Mouse (Mus musculus) urinary bladder, postnatal 14 days (tissue): ENCODE results near the gene Bivm.

Experiments
- DNase-seq: peaks from one replicate; pipeline ENCODE4 v3.0.0; 2021; ENCODE audit warnings: low spot score

The Bivm gene

GRCm38 (mm10) chr1:44173903-44174302 is 55.1 kb downstream of the Bivm start:
- no peak for DNase-seq

GRCm38 (mm10) chr1:44178086-44178485 is 59.3 kb downstream of the Bivm start:
- no peak for DNase-seq

GRCm38 (mm10) chr1:44186396-44186795 is 67.6 kb downstream of the Bivm start:
- no peak for DNase-seq
